Mouse (Mus musculus) forebrain, embryonic 10.5 days (tissue): ENCODE data around the gene Prr15. TPM values are rescaled to one million over a fixed set of nuclear protein-coding genes. Genes with fewer than 3 reads are reported as not detected.

Source experiments
- DNase-seq: peaks from one replicate; pipeline ENCODE4 v3.0.0-alpha.2; 2017; ENCODE audit warnings: low spot score; ENCODE audit errors: extremely low spot score
- H3K27ac ChIP-seq: fragments of 300-500 bp; sonication (generic); 2 replicates; pipeline ENCODE4 v1.5.1; 2016; ENCODE audit warnings: mild to moderate bottlenecking
- H3K27me3 ChIP-seq: fragments of 300-500 bp; sonication (generic); 2 replicates; pipeline ENCODE4 v1.6.1; 2016; ENCODE audit warnings: mild to moderate bottlenecking; ENCODE audit not compliant: poor library complexity, severe bottlenecking
- H3K36me3 ChIP-seq: fragments of 300-500 bp; sonication (generic); replicated peaks from 2 replicates; pipeline ENCODE4 v1.6.1; 2016; ENCODE audit warnings: mild to moderate bottlenecking, moderate library complexity
- H3K4me1 ChIP-seq: fragments of 300-500 bp; sonication (generic); 2 replicates; pipeline ENCODE4 v1.6.1; 2016
- H3K4me3 ChIP-seq: fragments of 300-500 bp; sonication (generic); 2 replicates; pipeline ENCODE4 v1.5.1; 2016; ENCODE audit warnings: mild to moderate bottlenecking, moderate library complexity
- H3K9me3 ChIP-seq: fragments of 300-500 bp; sonication (generic); 2 replicates; pipeline ENCODE4 v1.6.1; 2016; ENCODE audit warnings: mild to moderate bottlenecking, moderate library complexity
- WGBS: fragments of 180-500 bp; shearing (Covaris S2); methylation state at CpG from one replicate; pipeline ENCODE4 v1.1.7; 2016; 5-methylcytosine and 5-hydroxymethylcytosine counted together
- polyA plus RNA-seq: library from polyadenylated mRNA; unstranded; fragments of >200 nt; fragmentation: Nextera tagmentation; extraction: Ambion mirVana; gene quantifications from 2 replicates; pipeline ENCODE4 v1.2.1, GENCODE M21; 2016

The Prr15 gene
- polyA plus RNA-seq, 1 experiment from 2014 or later, result 4.7 TPM

GRCm38 (mm10) chr6:54313071-54313470 lies 12.6 kb upstream of the Prr15 start:
- H3K9me3 ChIP-seq, result no peaks in the 10 kb centered on the region
- H3K27me3 ChIP-seq, result 0 out of 2 replicates have a peak, but pooled peaks cover 5% of the 10 kb centered on the region
- DNase-seq, result no peak
- no peaks in the 10 kb centered on the region for H3K36me3 ChIP-seq
- H3K27ac ChIP-seq, result no peak overlapping the region
- WGBS, result 92% methylated on average over 2 of the region's 2 CpGs
- H3K4me1 ChIP-seq, result peaks cover 9% of the 10 kb centered on the region
- no peak overlapping the region for H3K4me3 ChIP-seq

GRCm38 (mm10) chr6:54318618-54319017 lies 7.0 kb upstream of the Prr15 start:
- Histone ChIP-seq H3K4me3 (no peak overlapping the region), H3K36me3 (no peaks in the 10 kb centered on the region), H3K27me3 (peaks cover 29% of the 10 kb centered on the region), H3K4me1 (no peaks in the 10 kb centered on the region), H3K27ac (no peak overlapping the region), H3K9me3 (no peaks in the 10 kb centered on the region)
- DNase-seq, result no peak
- 91% methylated on average over 9 of the region's 9 CpGs for WGBS

DNA sequence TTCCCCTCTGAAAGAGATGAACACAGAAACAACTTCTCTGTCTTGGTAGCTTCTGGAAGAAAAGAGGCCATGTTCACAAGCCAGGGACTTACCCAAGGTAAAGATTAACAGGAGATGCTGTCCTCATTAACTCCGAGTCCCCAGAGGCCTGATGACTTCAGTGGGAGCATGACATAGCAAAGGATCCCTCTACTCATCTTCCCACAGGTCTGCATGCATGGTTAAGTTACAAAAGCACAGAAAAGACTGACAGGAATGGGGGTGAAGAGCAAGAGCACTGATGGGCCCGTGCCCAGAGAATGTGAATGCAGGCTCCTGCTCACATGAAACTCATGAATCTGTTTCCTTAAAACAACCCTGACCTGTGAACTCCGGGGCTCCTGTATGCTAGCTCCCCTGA lies 6.4 kb upstream of the Prr15 start:
- H3K27ac ChIP-seq, result no peak overlapping the region
- peaks cover 34% of the 10 kb centered on the region for H3K27me3 ChIP-seq
- no peak for DNase-seq
- 84% methylated on average over 3 of the region's 3 CpGs for WGBS
- H3K36me3 ChIP-seq, result no peaks in the 10 kb centered on the region
- H3K4me1 ChIP-seq, result no peaks in the 10 kb centered on the region
- H3K9me3 ChIP-seq, result no peaks in the 10 kb centered on the region
- no peak overlapping the region for H3K4me3 ChIP-seq

DNA sequence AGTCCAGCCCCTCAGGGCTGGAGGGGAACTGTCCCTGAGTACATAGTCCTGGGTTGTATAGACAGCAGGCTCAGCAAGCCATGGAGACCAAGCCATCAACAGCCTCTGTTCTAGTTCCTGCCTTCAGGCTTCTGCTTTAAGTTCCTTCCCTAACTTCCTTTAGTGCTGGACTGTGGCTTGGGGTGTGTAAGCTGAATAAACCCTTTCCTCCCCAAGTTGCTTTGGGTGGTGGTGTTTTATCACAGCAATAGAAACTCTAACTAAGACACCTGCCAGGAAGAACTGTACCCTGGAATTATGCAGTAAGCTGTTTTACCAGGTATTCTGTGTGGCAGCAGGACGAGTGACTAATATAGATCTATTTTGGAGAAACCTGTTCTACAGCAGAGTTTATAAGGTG lies 5.4 kb upstream of the Prr15 start:
- H3K36me3 ChIP-seq, result no peaks in the 10 kb centered on the region
- no peaks in the 10 kb centered on the region for H3K4me1 ChIP-seq
- WGBS, result 71% methylated on average over 1 of the region's 1 CpGs
- H3K27me3 ChIP-seq, result peaks cover 45% of the 10 kb centered on the region
- no peaks in the 10 kb centered on the region for H3K9me3 ChIP-seq
- no peak overlapping the region for H3K27ac ChIP-seq
- no peak for DNase-seq
- H3K4me3 ChIP-seq, result no peak overlapping the region

- no peaks in the 10 kb centered on the region for H3K36me3 ChIP-seq
- no peaks in the 10 kb centered on the region for H3K9me3 ChIP-seq
- H3K27ac ChIP-seq, result peak overlapping the region; percentile 66
- DNase-seq, result peak; percentile 63
- WGBS, result under 1% methylated on average over 53 of the region's 53 CpGs
- peak overlapping the region; percentile 61 for H3K4me3 ChIP-seq
- H3K4me1 ChIP-seq, result peaks cover 51% of the 10 kb centered on the region
- H3K27me3 ChIP-seq, result peaks cover 81% of the 10 kb centered on the region
These were observed 1.3 kb downstream of the Prr15 start for GRCm38 (mm10) chr6:54326671-54327625.

- Histone ChIP-seq H3K27ac (peak overlapping the region; percentile 66), H3K27me3 (peaks cover 78% of the 10 kb centered on the region), H3K4me3 (peak overlapping the region; percentile 61), H3K36me3 (no peaks in the 10 kb centered on the region), H3K9me3 (no peaks in the 10 kb centered on the region), H3K4me1 (peaks cover 58% of the 10 kb centered on the region)
- WGBS, result under 1% methylated on average over 28 of the region's 28 CpGs
- peak; percentile 43 for DNase-seq
These were observed 2.0 kb downstream of the Prr15 start for GRCm38 (mm10) chr6:54327626-54328003.

DNA sequence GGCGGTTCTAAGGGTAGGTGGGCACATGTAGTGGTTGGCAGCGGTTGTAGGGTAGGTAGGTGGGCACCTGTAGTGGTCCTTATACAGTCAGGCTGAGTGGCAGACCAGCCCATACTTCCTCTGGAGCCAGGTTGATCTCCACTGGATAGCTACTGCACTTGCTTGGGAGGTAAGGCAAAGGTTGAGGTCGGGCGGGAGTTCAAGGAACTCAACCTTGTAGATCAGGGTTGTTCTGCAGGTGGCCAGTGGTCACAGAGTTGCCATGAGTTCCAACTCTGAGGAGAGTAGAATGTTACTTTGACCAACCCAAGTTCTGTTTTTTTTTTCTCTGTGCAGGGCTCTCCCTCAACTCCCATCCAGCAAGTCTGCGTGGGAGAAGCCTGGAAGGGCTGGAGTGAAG lies 3.1 kb downstream of the Prr15 start:
- DNase-seq, result no peak
- no peak overlapping the region for H3K4me3 ChIP-seq
- peaks cover 77% of the 10 kb centered on the region for H3K27me3 ChIP-seq
- H3K4me1 ChIP-seq, result peaks cover 70% of the 10 kb centered on the region
- no peak overlapping the region for H3K27ac ChIP-seq
- no peaks in the 10 kb centered on the region for H3K9me3 ChIP-seq
- WGBS, result 91% methylated on average over 5 of the region's 5 CpGs
- no peaks in the 10 kb centered on the region for H3K36me3 ChIP-seq

DNA sequence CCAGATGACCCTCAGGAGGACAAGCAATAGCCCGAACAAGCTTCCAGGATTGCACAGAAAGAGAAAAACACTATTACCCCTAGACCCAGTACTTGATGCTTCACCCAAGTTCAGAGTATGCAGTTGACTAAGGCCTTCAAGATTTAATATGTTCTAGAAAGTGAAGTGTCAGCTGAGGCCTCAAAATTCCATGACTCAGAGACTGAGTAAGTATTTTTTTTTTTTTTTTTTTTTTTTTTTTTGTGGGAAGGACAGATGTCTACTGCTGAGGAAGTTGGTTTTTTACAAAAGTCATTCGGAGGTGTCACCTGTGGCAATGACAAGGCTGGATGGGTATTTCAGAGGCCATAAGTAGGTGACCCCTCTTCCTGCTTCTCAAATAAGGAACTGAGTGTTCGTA lies 4.0 kb downstream of the Prr15 start:
- Histone ChIP-seq H3K4me3 (no peak overlapping the region), H3K27ac (no peak overlapping the region), H3K4me1 (peaks cover 76% of the 10 kb centered on the region), H3K36me3 (no peaks in the 10 kb centered on the region), H3K27me3 (peaks cover 75% of the 10 kb centered on the region), H3K9me3 (no peaks in the 10 kb centered on the region)
- WGBS, result 89% methylated on average over 3 of the region's 3 CpGs
- DNase-seq, result no peak

GRCm38 (mm10) chr6:54330166-54330565 lies 4.5 kb downstream of the Prr15 start:
- H3K9me3 ChIP-seq, result no peaks in the 10 kb centered on the region
- peaks cover 76% of the 10 kb centered on the region for H3K4me1 ChIP-seq
- no peaks in the 10 kb centered on the region for H3K36me3 ChIP-seq
- 56% methylated on average over 10 of the region's 10 CpGs for WGBS
- no peak overlapping the region for H3K4me3 ChIP-seq
- no peak for DNase-seq
- peaks cover 75% of the 10 kb centered on the region for H3K27me3 ChIP-seq
- H3K27ac ChIP-seq, result no peak overlapping the region

GRCm38 (mm10) chr6:54331765-54332164 lies 6.1 kb downstream of the Prr15 start:
- no peaks in the 10 kb centered on the region for H3K9me3 ChIP-seq
- H3K27me3 ChIP-seq, result peaks cover 68% of the 10 kb centered on the region
- no peaks in the 10 kb centered on the region for H3K36me3 ChIP-seq
- DNase-seq, result no peak
- H3K4me3 ChIP-seq, result no peak overlapping the region
- 68% methylated on average over 10 of the region's 10 CpGs for WGBS
- H3K4me1 ChIP-seq, result peaks cover 65% of the 10 kb centered on the region
- H3K27ac ChIP-seq, result no peak overlapping the region

- Histone ChIP-seq H3K27me3 (peaks cover 64% of the 10 kb centered on the region), H3K27ac (peak overlapping the region; percentile 1; the same call in 1 of the 2 replicates), H3K9me3 (no peaks in the 10 kb centered on the region), H3K36me3 (no peaks in the 10 kb centered on the region), H3K4me3 (no peak overlapping the region), H3K4me1 (peaks cover 61% of the 10 kb centered on the region)
- WGBS, result 69% methylated on average over 8 of the region's 8 CpGs
- DNase-seq, result no peak
These were observed 6.6 kb downstream of the Prr15 start for GRCm38 (mm10) chr6:54332203-54332602.

DNA sequence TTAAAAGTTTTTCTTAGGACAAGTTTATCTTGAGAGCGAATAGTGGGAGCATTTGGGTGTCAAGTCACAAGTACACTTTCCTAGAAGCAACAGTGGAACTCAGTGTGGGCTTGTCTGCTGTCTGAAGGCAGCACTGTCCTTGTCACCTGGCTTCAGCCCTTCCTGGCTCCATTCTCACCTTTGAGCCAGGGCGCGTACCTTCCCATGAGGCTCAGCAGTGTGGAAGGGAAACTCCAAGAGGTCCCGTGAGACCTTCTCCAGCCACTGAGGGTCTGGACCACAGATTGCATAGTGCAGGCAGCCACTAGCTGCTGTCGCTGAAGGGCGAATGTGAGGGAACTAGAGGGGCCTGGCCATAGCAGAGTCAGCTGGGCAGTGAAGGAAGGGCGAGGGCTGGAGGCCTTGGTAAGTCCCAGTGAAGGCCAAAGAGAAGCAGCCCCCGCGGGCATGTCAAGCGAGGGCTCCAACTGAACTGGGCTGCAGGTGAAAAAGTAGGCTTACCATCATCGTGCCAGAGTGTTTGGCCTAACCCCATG lies 7.5 kb downstream of the Prr15 start:
- H3K9me3 ChIP-seq, result no peaks in the 10 kb centered on the region
- H3K27me3 ChIP-seq, result peaks cover 54% of the 10 kb centered on the region
- no peaks in the 10 kb centered on the region for H3K36me3 ChIP-seq
- WGBS, result 42% methylated on average over 11 of the region's 11 CpGs
- H3K27ac ChIP-seq, result 0 out of 2 replicates have a peak overlapping the region, but pooled peaks have one; percentile 16
- no peak overlapping the region for H3K4me3 ChIP-seq
- peaks cover 51% of the 10 kb centered on the region for H3K4me1 ChIP-seq
- no peak for DNase-seq
